Mouse (Mus musculus) testis, adult 2 months (tissue): ENCODE measurements at regions not wholly inside any gene's neighbourhood (a gene's known extent, or its start where the extent isn't known, plus 50 kb on each side); places are given as distances from the start of the nearest gene placed in this dataset.
"Not testable (repeated sequence)": the region's sequence is repeated elsewhere in the genome, so short reads cannot be mapped to it uniquely, and the experiment has no call there.

ENCODE experiments used
- H3K27ac ChIP-seq: fragments of 200-500 bp; 2 replicates; pipeline ENCODE4 v1.5.1; 2012; ENCODE audit warnings: low read depth, low read length; ENCODE audit not compliant: control insufficient read depth, insufficient read depth
- H3K27me3 ChIP-seq: fragments of 200-500 bp; 2 replicates; pipeline ENCODE4 v1.6.1; 2012; ENCODE audit warnings: mild to moderate bottlenecking, low read length, moderate library complexity; ENCODE audit not compliant: control insufficient read depth, insufficient read depth
- H3K36me3 ChIP-seq: fragments of 200-500 bp; 2 replicates; pipeline ENCODE4 v1.6.1; 2012; ENCODE audit warnings: mild to moderate bottlenecking, low read length; ENCODE audit not compliant: control insufficient read depth, insufficient read depth
- H3K4me1 ChIP-seq: fragments of 200-500 bp; 2 replicates; pipeline ENCODE4 v1.6.1; 2012; ENCODE audit warnings: low read length; ENCODE audit not compliant: control insufficient read depth, insufficient read depth
- H3K4me3 ChIP-seq: fragments of 200-500 bp; 2 replicates; pipeline ENCODE4 v1.5.1; 2012; ENCODE audit warnings: low read depth, mild to moderate bottlenecking, low read length, moderate library complexity, mixed read lengths; ENCODE audit not compliant: control insufficient read depth
- CTCF ChIP-seq: fragments of 200-500 bp; IDR thresholded peaks from 2 replicates; pipeline ENCODE4 v1.5.1; 2012; ENCODE audit warnings: low read depth, mild to moderate bottlenecking, inconsistent platforms, low read length, moderate library complexity; ENCODE audit not compliant: control insufficient read depth, insufficient read depth, insufficient replicate concordance
- POLR2A ChIP-seq: fragments of 200-500 bp; IDR thresholded peaks from 2 replicates; pipeline ENCODE4 v1.6.1; 2012; ENCODE audit warnings: low read depth, mild to moderate bottlenecking, inconsistent platforms, low read length, moderate library complexity; ENCODE audit not compliant: control insufficient read depth

DNA sequence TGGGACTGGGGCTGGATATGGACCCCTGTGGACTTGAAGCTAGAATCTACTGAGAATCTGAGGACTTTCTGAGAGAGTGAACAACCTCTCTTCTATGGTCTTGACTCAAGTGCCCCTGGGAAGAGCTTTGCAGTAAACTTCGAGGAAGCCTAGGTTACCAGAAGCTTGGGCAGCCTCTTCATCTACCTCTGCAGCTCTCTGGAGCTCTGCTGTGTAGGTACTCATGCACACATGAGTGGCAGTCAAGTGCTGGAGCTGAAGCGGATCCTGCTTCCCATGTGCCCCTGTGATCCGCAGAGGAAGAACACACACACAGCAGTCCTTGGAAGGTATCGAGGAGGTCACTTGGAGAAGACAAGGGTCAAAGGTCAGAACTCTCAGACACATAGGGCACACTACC lies 248.2 kb upstream of the Irx1 start:
- no peaks in the 10 kb centered on the region for H3K27me3 ChIP-seq
- TF ChIP-seq CTCF (no peak), POLR2A (no peak)
- H3K36me3 ChIP-seq, result no peaks in the 10 kb centered on the region
- no peaks in the 10 kb centered on the region; the same call in 1 of the 2 replicates for H3K4me1 ChIP-seq
- no peak overlapping the region for H3K27ac ChIP-seq
- H3K4me3 ChIP-seq, result no peak overlapping the region

DNA sequence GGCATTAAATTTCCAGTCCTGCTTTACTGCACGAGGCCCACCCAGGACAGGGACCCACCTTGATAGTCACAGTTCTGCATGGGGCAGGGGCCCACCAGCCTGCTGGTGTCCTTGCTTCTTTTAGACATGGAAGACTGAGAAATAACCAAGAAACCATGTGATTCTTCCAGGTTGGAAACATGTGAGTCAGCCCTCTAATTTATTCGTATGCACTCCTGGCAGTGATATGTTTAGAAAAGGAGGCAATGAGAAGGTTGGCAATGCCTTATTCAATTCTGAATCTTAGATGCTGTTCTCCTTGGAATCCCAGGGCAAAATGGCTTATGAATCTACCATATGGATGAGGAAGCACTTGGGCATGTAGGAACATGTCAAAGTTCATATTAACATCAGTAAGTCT lies 249.2 kb upstream of the Irx1 start:
- H3K4me1 ChIP-seq, result no peaks in the 10 kb centered on the region; the same call in 1 of the 2 replicates
- no peak overlapping the region for H3K4me3 ChIP-seq
- H3K27ac ChIP-seq, result no peak overlapping the region
- no peaks in the 10 kb centered on the region for H3K36me3 ChIP-seq
- H3K27me3 ChIP-seq, result no peaks in the 10 kb centered on the region
- TF ChIP-seq POLR2A, result no peak
- no peak for TF ChIP-seq CTCF

DNA sequence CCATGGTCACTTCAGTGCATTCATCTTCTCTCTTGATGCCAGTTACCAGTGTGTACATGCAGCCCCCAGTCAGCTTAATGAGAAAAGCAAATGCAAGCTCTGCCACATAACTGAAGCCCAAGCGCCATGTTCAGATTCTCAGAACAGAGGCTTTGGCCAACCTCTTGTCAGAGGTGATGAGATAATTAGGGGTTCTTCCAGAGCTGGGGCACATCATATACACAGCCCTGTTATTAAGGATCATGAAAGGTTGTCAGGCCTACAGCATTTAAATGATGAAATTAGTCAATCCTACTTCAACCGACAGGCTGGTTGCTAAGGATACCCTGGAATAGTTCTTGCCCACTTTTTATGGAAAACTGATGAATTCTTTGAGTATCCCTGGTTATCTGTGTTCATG lies 255.8 kb upstream of the Irx1 start:
- Histone ChIP-seq H3K27ac (no peak overlapping the region), H3K4me3 (no peak overlapping the region), H3K27me3 (no peaks in the 10 kb centered on the region), H3K4me1 (no peaks in the 10 kb centered on the region), H3K36me3 (no peaks in the 10 kb centered on the region)
- TF ChIP-seq CTCF (no peak), POLR2A (no peak)

DNA sequence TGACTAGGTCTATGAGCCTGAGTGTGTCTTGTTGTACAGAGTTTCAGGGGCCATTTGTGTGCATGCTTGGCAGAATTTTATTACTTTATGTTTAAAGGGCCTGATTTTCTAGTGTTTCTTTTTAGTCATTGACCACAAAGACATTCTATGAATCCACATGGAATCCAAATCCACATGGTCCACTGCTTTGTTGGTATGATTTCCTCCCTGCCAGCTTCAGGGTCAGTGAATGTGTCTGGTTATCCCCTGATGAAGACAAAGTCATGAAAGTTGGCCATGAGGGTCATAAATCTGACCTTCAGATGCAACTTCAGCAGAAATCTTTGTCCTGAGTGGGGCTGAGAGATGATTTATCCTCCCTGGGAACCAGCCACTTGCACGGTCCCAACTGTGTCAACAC lies 263.6 kb upstream of the Irx1 start:
- no peaks in the 10 kb centered on the region for H3K27me3 ChIP-seq
- no peak overlapping the region for H3K27ac ChIP-seq
- H3K4me1 ChIP-seq, result no peaks in the 10 kb centered on the region
- H3K4me3 ChIP-seq, result no peak overlapping the region
- TF ChIP-seq POLR2A (no peak), CTCF (no peak)
- no peaks in the 10 kb centered on the region for H3K36me3 ChIP-seq

DNA sequence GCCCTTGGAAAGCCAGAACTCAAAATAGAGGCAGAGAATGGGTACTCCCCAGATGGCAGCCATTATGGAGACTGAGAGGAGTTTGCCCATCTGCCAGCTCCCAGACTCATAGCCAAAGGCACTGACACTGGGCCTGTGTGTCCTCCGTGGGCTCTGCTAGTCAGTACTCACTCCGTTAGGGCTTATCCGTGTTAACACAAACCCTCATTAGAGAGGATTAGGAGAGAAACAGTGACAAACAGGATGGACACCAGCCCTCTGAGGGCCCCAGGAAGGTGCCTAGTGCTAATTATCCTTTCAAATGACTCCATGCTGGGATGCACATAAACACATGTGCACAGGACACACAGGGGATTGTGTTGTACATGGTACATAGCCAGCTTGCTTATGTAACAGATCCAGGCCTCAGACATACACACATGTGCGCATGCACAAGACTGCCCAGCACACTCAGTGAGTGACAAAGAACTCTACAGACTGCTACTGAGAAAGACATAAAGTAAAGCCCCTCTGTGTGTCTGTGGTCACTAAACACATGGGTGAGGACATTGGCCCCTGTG lies 267.6 kb upstream of the Irx1 start:
- Histone ChIP-seq H3K4me3 (no peak overlapping the region), H3K4me1 (no peaks in the 10 kb centered on the region), H3K36me3 (no peaks in the 10 kb centered on the region), H3K27ac (no peak overlapping the region), H3K27me3 (no peaks in the 10 kb centered on the region)
- no peak for TF ChIP-seq POLR2A

DNA sequence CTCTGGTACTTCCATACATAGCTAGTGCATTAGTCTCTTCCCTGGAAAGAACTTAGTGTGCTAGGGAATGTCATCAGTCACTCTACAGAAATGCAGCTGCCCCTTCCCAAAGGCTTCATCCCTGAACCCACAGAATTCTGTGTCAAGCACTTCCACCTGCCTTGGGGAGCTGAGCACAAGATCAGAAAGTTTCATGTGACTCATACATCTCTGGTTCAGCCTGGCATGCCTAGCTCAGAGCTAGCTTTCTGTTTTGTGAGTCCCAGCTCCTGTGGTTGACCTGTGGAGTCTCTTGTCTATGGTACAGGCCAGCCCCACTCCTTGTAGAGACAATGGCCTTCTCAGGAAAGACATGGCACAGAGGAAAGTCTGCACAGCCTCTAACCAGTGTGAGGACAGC lies 268.6 kb upstream of the Irx1 start:
- Histone ChIP-seq H3K27ac (no peak overlapping the region), H3K36me3 (no peaks in the 10 kb centered on the region)
- TF ChIP-seq POLR2A, result no peak

DNA sequence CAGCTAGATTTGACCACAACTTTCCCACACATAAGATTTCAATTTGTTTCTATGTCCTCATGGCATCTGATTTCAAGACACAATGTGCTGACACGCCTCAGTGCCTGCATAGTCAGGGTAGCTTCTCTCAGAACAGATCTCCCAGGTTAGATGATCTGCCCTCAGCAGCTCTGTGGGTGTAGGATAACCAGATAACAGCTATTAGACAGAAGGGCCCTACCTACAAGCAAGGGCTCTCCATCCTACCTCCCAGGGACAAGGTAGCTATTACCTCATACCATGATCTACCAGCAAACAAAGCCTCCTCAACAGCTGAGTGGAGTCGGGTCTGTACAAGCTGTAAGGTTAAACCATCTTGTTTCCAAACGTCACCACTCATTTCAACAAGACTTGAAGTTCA lies 278.4 kb upstream of the Irx1 start:
- no peak overlapping the region for H3K4me3 ChIP-seq
- no peaks in the 10 kb centered on the region for H3K36me3 ChIP-seq
- TF ChIP-seq POLR2A (no peak), CTCF (no peak)
- H3K4me1 ChIP-seq, result no peaks in the 10 kb centered on the region
- H3K27me3 ChIP-seq, result no peaks in the 10 kb centered on the region
- H3K27ac ChIP-seq, result no peak overlapping the region

More for the DNA sequence above, 268.6 kb upstream of the Irx1 start:
- H3K4me1 ChIP-seq, result no peaks in the 10 kb centered on the region
- no peaks in the 10 kb centered on the region for H3K27me3 ChIP-seq
- no peak overlapping the region for H3K4me3 ChIP-seq

DNA sequence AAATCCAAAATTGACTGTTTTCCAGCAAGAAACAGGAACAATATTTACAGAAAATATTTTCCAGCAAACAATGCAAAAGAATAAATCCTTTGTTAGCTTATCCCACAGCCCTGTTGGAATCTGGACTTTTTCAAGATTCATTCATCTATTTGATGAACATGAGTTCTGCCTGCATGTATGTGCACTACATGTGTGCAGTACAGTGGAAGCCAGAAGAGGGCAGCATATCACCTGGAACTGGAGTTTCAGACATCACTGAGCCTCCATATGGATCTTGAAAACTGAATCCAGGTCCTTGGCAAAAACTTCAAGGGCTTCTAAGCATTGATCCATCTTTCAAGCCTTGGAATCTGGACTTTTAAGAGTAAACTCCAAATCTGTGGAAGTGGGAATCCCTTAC lies 286.9 kb upstream of the Irx1 start:
- Histone ChIP-seq H3K27ac (no peak overlapping the region), H3K36me3 (no peaks in the 10 kb centered on the region), H3K27me3 (no peaks in the 10 kb centered on the region), H3K4me1 (no peaks in the 10 kb centered on the region), H3K4me3 (no peak overlapping the region)
- TF ChIP-seq CTCF, result no peak
- no peak for TF ChIP-seq POLR2A

DNA sequence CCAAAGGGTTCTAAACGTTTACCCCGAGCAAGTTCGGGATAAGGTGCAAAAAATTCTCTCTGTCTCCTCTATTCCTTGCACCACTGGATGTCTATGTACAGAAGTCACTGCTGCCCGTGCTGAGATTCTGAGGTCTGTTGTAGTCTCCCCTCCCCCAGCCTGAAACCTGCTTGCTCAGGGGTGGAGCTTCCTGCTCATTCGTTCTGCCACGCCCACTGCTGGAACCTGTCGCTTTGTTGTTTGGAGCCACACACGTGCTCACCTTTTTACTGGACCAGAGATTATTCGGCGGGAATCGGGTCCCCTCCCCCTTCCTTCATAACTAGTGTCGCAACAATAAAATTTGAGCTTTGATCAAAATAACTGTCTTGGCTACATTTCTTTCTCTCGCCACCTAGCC lies 289.7 kb upstream of the Irx1 start:
- not testable (repeated sequence) for H3K27me3 ChIP-seq, H3K4me3 ChIP-seq, H3K27ac ChIP-seq, H3K36me3 ChIP-seq, H3K4me1 ChIP-seq
